Mouse (Mus musculus): ENCODE results near the gene 4930449I24Rik.
"Not testable (repeated sequence)": the region's sequence is repeated elsewhere in the genome, so short reads cannot be mapped to it uniquely, and the experiment has no call there.

4930449I24Rik gene

GRCm38 (mm10) chr5:146502099-146502498, at the start of gene 4930449I24Rik:
Gene 4930449I24Rik (plus strand): TSS chr5:146502399.
- DNase-seq: not testable (repeated sequence)

GRCm38 (mm10) chr5:146453556-146453955, 48.6 kb upstream of the 4930449I24Rik start:
- no peak for DNase-seq

GRCm38 (mm10) chr5:146461612-146462011, 40.6 kb upstream of the 4930449I24Rik start:
- no peak for DNase-seq

- no peak for DNase-seq
Observed at GRCm38 (mm10) chr5:146466663-146467062, 35.5 kb upstream of the 4930449I24Rik start.

- DNase-seq: peak in 1 of 2 experiments; percentile 33
Observed at GRCm38 (mm10) chr5:146468311-146468710, 33.9 kb upstream of the 4930449I24Rik start.

- DNase-seq: no peak
Observed at GRCm38 (mm10) chr5:146470821-146471220, 31.4 kb upstream of the 4930449I24Rik start.

- DNase-seq: no peak
Observed at GRCm38 (mm10) chr5:146471311-146471710, 30.9 kb upstream of the 4930449I24Rik start.

GRCm38 (mm10) chr5:146471821-146472220, 30.4 kb upstream of the 4930449I24Rik start:
- DNase-seq: no peak

GRCm38 (mm10) chr5:146479564-146479963, 22.6 kb upstream of the 4930449I24Rik start:
- peak; percentile 61 to 75 for DNase-seq

- not testable (repeated sequence) for DNase-seq
Observed at GRCm38 (mm10) chr5:146481665-146482064, 20.5 kb upstream of the 4930449I24Rik start, which contains the start of gene Gm6408. Gene Gm6408 (plus strand): TSS chr5:146481965.

GRCm38 (mm10) chr5:146488959-146489358, 13.2 kb upstream of the 4930449I24Rik start:
- peak; percentile 56 to 70 for DNase-seq

GRCm38 (mm10) chr5:146491063-146491462, 11.1 kb upstream of the 4930449I24Rik start, which contains the start of gene Gm6370:
Gene Gm6370 (plus strand): TSS chr5:146491363.
- DNase-seq: not testable (repeated sequence)

GRCm38 (mm10) chr5:146513823-146514222, 11.6 kb downstream of the 4930449I24Rik start, which contains the start of gene Gm3402:
Gene Gm3402 (plus strand): TSS chr5:146514123.
- DNase-seq: not testable (repeated sequence)

- DNase-seq: not testable (repeated sequence)
Observed at GRCm38 (mm10) chr5:146525501-146525900, 23.3 kb downstream of the 4930449I24Rik start, which contains the start of gene Gm3404. Gene Gm3404 (plus strand): TSS chr5:146525801.

- DNase-seq: not testable (repeated sequence)
Observed at GRCm38 (mm10) chr5:146537347-146537746, 35.1 kb downstream of the 4930449I24Rik start, which contains the start of gene Gm3409. Gene Gm3409 (plus strand): TSS chr5:146537647.

Data from cerebellum, postnatal 25 days (tissue).